9 mouse cellular contexts compared by ENCODE assay signal in genomic region chr15:11906571-11907531, GRCm38 (mm10). TPM values are rescaled to one million over a fixed set of nuclear protein-coding genes. Genes with fewer than 3 reads are reported as not detected.
DNase-seq lines count a peak whose midpoint lies in the region; ATAC-seq lines count a peak whose summit lies in the region.
"Had no signal": no experiment of that assay in that cellular context is flagged by ENCODE, and none has a peak within 500 bp of the region (broad histone marks: within the 10 kb centered on the region; RNA-seq: fewer than 3 reads in every experiment).

TSS of gene Npr3 (minus strand) at chr15:11907287.

- H3K9me3 ChIP-seq in embryonic facial prominence, embryonic 14.5 days (ENCODE audit: control insufficient read depth, low read length), result no peaks in the 10 kb centered on the region
- no peaks in the 10 kb centered on the region for H3K9me3 ChIP-seq in heart, embryonic 12.5 days (replicated peaks)
- no peaks in the 10 kb centered on the region for H3K9me3 ChIP-seq in kidney, embryonic 15.5 days (replicated peaks)
- H3K9me3 ChIP-seq in liver, embryonic 11.5 days (ENCODE audit: control insufficient read depth, low read length), result no peaks in the 10 kb centered on the region
- H3K9me3 ChIP-seq in neural tube, embryonic 11.5 days (ENCODE audit: control insufficient read depth, low read length), result no peaks in the 10 kb centered on the region

- peak within 1 kb of the TSS; percentile 77 for H3K27ac ChIP-seq in embryonic facial prominence, embryonic 14.5 days (replicated peaks; ENCODE audit: low read depth, low read length)
- H3K27ac ChIP-seq in heart, embryonic 12.5 days (ENCODE audit: poor library complexity, severe bottlenecking), result peak within 1 kb of the TSS; percentile 79
- peak within 1 kb of the TSS; percentile 87 for H3K27ac ChIP-seq in kidney, embryonic 15.5 days
- peak within 1 kb of the TSS; percentile 67; the same call in 1 of the 2 replicates for H3K27ac ChIP-seq in liver, embryonic 11.5 days (ENCODE audit: low read depth, low read length)
- no peak within 1 kb of the TSS for H3K27ac ChIP-seq in neural tube, embryonic 11.5 days (ENCODE audit: low read depth, low read length)

- WGBS in embryonic facial prominence, embryonic 14.5 days, result under 1% methylated on average over 42 of the region's 42 CpGs
- under 1% methylated on average over 42 of the region's 42 CpGs for WGBS in heart, embryonic 12.5 days
- WGBS in kidney, embryonic 15.5 days, result under 1% methylated on average over 42 of the region's 42 CpGs
- 2% methylated on average over 42 of the region's 42 CpGs for WGBS in liver, embryonic 11.5 days
- WGBS in neural tube, embryonic 11.5 days, result under 1% methylated on average over 42 of the region's 42 CpGs

- H3K4me3 ChIP-seq in embryonic facial prominence, embryonic 14.5 days (ENCODE audit: low read depth, low read length), result peak within 1 kb of the TSS; percentile 58
- peak within 1 kb of the TSS; percentile 60 for H3K4me3 ChIP-seq in heart, embryonic 12.5 days
- peak within 1 kb of the TSS; percentile 60 for H3K4me3 ChIP-seq in kidney, embryonic 15.5 days (replicated peaks)
- H3K4me3 ChIP-seq in liver, embryonic 11.5 days (ENCODE audit: low read depth, low read length), result peak within 1 kb of the TSS; percentile 60
- peak within 1 kb of the TSS; percentile 50 for H3K4me3 ChIP-seq in neural tube, embryonic 11.5 days (ENCODE audit: low read depth, low read length)

- peak within 1 kb of the TSS; percentile 68 for H3K9ac ChIP-seq in embryonic facial prominence, embryonic 14.5 days (ENCODE audit: low read depth, low read length)
- peak within 1 kb of the TSS; percentile 66 for H3K9ac ChIP-seq in heart, embryonic 12.5 days
- H3K9ac ChIP-seq in kidney, embryonic 15.5 days, result peak within 1 kb of the TSS; percentile 52
- peak within 1 kb of the TSS; percentile 62 for H3K9ac ChIP-seq in liver, embryonic 11.5 days (ENCODE audit: low read depth, low read length)
- 0 out of 2 replicates have a peak within 1 kb of the TSS, but pooled peaks have one; percentile 18 for H3K9ac ChIP-seq in neural tube, embryonic 11.5 days (ENCODE audit: low read length)

- H3K36me3 ChIP-seq in embryonic facial prominence, embryonic 14.5 days (ENCODE audit: control insufficient read depth, insufficient read depth, low read length), result no peaks in the 10 kb centered on the region
- H3K36me3 ChIP-seq in heart, embryonic 12.5 days, result no peaks in the 10 kb centered on the region
- no peaks in the 10 kb centered on the region for H3K36me3 ChIP-seq in kidney, embryonic 15.5 days
- H3K36me3 ChIP-seq in liver, embryonic 11.5 days (ENCODE audit: control insufficient read depth, insufficient read depth, low read length), result no peaks in the 10 kb centered on the region
- no peaks in the 10 kb centered on the region for H3K36me3 ChIP-seq in neural tube, embryonic 11.5 days (ENCODE audit: control insufficient read depth, insufficient read depth, low read length)

- 0 out of 2 replicates have a peak, but pooled peaks have one; percentile 8 for ATAC-seq in embryonic facial prominence, embryonic 14.5 days (ENCODE audit: low read depth)
- ATAC-seq in heart, embryonic 12.5 days (ENCODE audit: insufficient number of reproducible peaks, low FRiP score), result no peak
- 0 out of 2 replicates have a peak, but pooled peaks have one; percentile 35 for ATAC-seq in kidney, embryonic 15.5 days (replicated peaks; ENCODE audit: low FRiP score)
- no peak for ATAC-seq in liver, embryonic 11.5 days (replicated peaks; ENCODE audit: low FRiP score)
- ATAC-seq in neural tube, embryonic 11.5 days (ENCODE audit: insufficient read depth, low FRiP score, low TSS enrichment), result 0 out of 2 replicates have a peak, but pooled peaks have one; percentile 28

- H3K27me3 ChIP-seq in embryonic facial prominence, embryonic 14.5 days (replicated peaks; ENCODE audit: control insufficient read depth, insufficient read depth, low read length), result peaks cover 42% of the 10 kb centered on the region
- H3K27me3 ChIP-seq in heart, embryonic 12.5 days (replicated peaks), result no peaks in the 10 kb centered on the region
- peaks cover 64% of the 10 kb centered on the region for H3K27me3 ChIP-seq in kidney, embryonic 15.5 days
- H3K27me3 ChIP-seq in liver, embryonic 11.5 days (replicated peaks; ENCODE audit: control insufficient read depth, insufficient read depth, low read length), result peaks cover 58% of the 10 kb centered on the region
- H3K27me3 ChIP-seq in neural tube, embryonic 11.5 days (ENCODE audit: control insufficient read depth, insufficient read depth, low read length), result peaks cover 44% of the 10 kb centered on the region

- peaks cover 10% of the 10 kb centered on the region for H3K4me1 ChIP-seq in embryonic facial prominence, embryonic 14.5 days (ENCODE audit: control insufficient read depth, insufficient read depth, low read length)
- peaks cover 9% of the 10 kb centered on the region for H3K4me1 ChIP-seq in heart, embryonic 12.5 days (replicated peaks)
- H3K4me1 ChIP-seq in kidney, embryonic 15.5 days, result peaks cover 51% of the 10 kb centered on the region
- no peaks in the 10 kb centered on the region for H3K4me1 ChIP-seq in liver, embryonic 11.5 days (replicated peaks; ENCODE audit: control insufficient read depth, insufficient read depth, low read length)
- H3K4me1 ChIP-seq in neural tube, embryonic 11.5 days (ENCODE audit: control insufficient read depth, insufficient read depth, low read length), result peaks cover 19% of the 10 kb centered on the region

- peak; percentile 55 to 62 for DNase-seq in left cerebral cortex, adult 18-20 months (ENCODE audit: low spot score in 2 of 2)
- no peak for DNase-seq in left cerebral cortex, adult 11 months (ENCODE audit: low spot score)
- peak; percentile 86 for DNase-seq in embryonic facial prominence, embryonic 14.5 days (ENCODE audit: low spot score)
- DNase-seq in liver, embryonic 11.5 days (ENCODE audit: low spot score), result peak; percentile 56
- peak; percentile 71 for DNase-seq in neural tube, embryonic 11.5 days (ENCODE audit: low spot score)
- no peak for DNase-seq in spleen, postnatal 14 days (ENCODE audit: low spot score in 2 of 2)

- peak within 1 kb of the TSS; percentile 94 for H3K4me2 ChIP-seq in embryonic facial prominence, embryonic 14.5 days (ENCODE audit: low read depth, low read length)
- H3K4me2 ChIP-seq in heart, embryonic 12.5 days, result peak within 1 kb of the TSS; percentile 88
- peak within 1 kb of the TSS; percentile 97 for H3K4me2 ChIP-seq in kidney, embryonic 15.5 days
- H3K4me2 ChIP-seq in liver, embryonic 11.5 days, result peak within 1 kb of the TSS; percentile 72
- peak within 1 kb of the TSS; percentile 92 for H3K4me2 ChIP-seq in neural tube, embryonic 11.5 days (ENCODE audit: low read depth)

RNA-seq across cellular contexts. Expression of gene Npr3, which starts in this region (rescaled TPM):
- 10 to 100 TPM; 11.4 to 13.1 TPM for total RNA-seq in left cerebral cortex, adult 18-20 months (2021)
- polyA plus RNA-seq in embryonic facial prominence, embryonic 14.5 days (2014; fragmentation: Nextera tagmentation; extraction: Ambion mirVana), result 5.4 and 5.9 TPM in 2 replicates
- polyA plus RNA-seq in heart, embryonic 12.5 days (2016; fragmentation: Nextera tagmentation; extraction: Ambion mirVana), result 16.4 and 17.6 TPM in 2 replicates
- polyA plus RNA-seq in kidney, embryonic 15.5 days (2015; fragmentation: Nextera tagmentation; extraction: Ambion mirVana), result 7.2 and 7.5 TPM in 2 replicates
- polyA plus RNA-seq in liver, embryonic 11.5 days (2014; fragmentation: Nextera tagmentation; extraction: Ambion mirVana), result 6.4 and 6.6 TPM in 2 replicates
- polyA plus RNA-seq in neural tube, embryonic 11.5 days (2014; fragmentation: Nextera tagmentation; extraction: Ambion mirVana), result 4.8 and 5.7 TPM in 2 replicates
- total RNA-seq: MEL had no signal

Comparison
In these comparisons a context has a peak if more than half of its experiments do, and no peak if none do; other contexts are left out.
1. DNase-seq: peak in left cerebral cortex, adult 18-20 months (2 of 2), embryonic facial prominence, embryonic 14.5 days (single experiment), liver, embryonic 11.5 days (single experiment) and neural tube, embryonic 11.5 days (single experiment); none in left cerebral cortex, adult 11 months (single experiment) and spleen, postnatal 14 days (0 of 2).
2. ATAC-seq: peak in embryonic facial prominence, embryonic 14.5 days (single experiment), kidney, embryonic 15.5 days (single experiment) and neural tube, embryonic 11.5 days (single experiment); none in heart, embryonic 12.5 days (single experiment) and liver, embryonic 11.5 days (single experiment).
3. H3K9ac ChIP-seq: peak in every context shown above with its lines; median percentile 68 in embryonic facial prominence, embryonic 14.5 days; 66 in heart, embryonic 12.5 days; 62 in liver, embryonic 11.5 days; 52 in kidney, embryonic 15.5 days; 18 in neural tube, embryonic 11.5 days.
4. Peak in every context shown above with its lines, with median percentiles within 50 percentile points of each other: H3K4me2 ChIP-seq and H3K4me3 ChIP-seq.